Mouse (Mus musculus) cortical plate, adult 2 months (tissue): ENCODE data around the gene Steap3.

Experiments
- CTCF ChIP-seq: fragments of 200-500 bp; IDR thresholded peaks from 2 replicates; pipeline ENCODE4 v1.5.1; 2011; ENCODE audit warnings: mild to moderate bottlenecking, control low read depth, low read length; ENCODE audit not compliant: insufficient read depth; ENCODE audit errors: extremely low read depth
- POLR2A ChIP-seq: fragments of 200-500 bp; IDR thresholded peaks from 2 replicates; pipeline ENCODE4 v1.6.1; 2011; ENCODE audit warnings: mild to moderate bottlenecking, low read length, control low read depth; ENCODE audit not compliant: insufficient read depth; ENCODE audit errors: extremely low read depth

DNA sequence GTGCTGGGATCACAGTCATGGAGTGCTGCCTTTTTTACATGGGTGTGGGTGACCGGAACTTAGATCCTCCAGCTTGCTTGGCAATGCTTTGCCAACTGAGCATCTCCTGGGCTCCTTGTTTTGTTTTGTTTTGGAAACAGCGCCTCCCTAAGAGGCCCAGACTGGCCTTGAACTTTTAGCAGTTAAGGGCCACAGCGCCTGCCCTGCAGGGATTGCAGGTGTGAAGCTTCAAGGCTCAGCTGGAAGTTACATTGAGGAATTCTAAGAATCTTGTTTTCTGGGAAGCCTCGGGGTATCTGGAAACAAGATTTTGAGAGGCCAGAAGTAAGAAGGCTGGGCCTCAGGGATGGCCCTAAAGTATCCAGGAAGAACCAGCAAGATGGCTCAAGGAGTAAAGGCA lies 6.0 kb downstream of the Steap3 start:
- TF ChIP-seq CTCF = no peak
- no peak for TF ChIP-seq POLR2A
